Mouse (Mus musculus) liver, adult 2 months (tissue): ENCODE results near the gene Tnfsf9. TPM values are rescaled to one million over a fixed set of nuclear protein-coding genes. Genes with fewer than 3 reads are reported as not detected.
A peak's percentile ranks its signal among the peaks of the same experiment; 100 is the strongest.

Source experiments
- DNase-seq: peaks from one replicate; pipeline ENCODE4 v3.0.0-alpha.2; 2011; ENCODE audit warnings: low read depth, low spot score; ENCODE audit errors: extremely low read depth
- H3K27ac ChIP-seq: fragments of 200-500 bp; replicated peaks from 2 replicates; pipeline ENCODE4 v1.5.1; 2012; ENCODE audit warnings: low read depth, mild to moderate bottlenecking, control low read depth, inconsistent platforms, low read length; ENCODE audit not compliant: insufficient read depth
- H3K27me3 ChIP-seq: fragments of 200-500 bp; 2 replicates; pipeline ENCODE4 v1.6.1; 2012; ENCODE audit warnings: mild to moderate bottlenecking, moderate library complexity, low read length, inconsistent platforms; ENCODE audit not compliant: control insufficient read depth, insufficient read depth
- H3K36me3 ChIP-seq: fragments of 200-500 bp; 2 replicates; pipeline ENCODE4 v1.6.1; 2012; ENCODE audit warnings: low read length, inconsistent platforms; ENCODE audit not compliant: control insufficient read depth, insufficient read depth
- H3K4me1 ChIP-seq: fragments of 200-500 bp; 2 replicates; pipeline ENCODE4 v1.6.1; 2011; ENCODE audit warnings: low read length; ENCODE audit not compliant: control insufficient read depth, insufficient read depth
- H3K4me3 ChIP-seq: fragments of 200-500 bp; 2 replicates; pipeline ENCODE4 v1.5.1; 2011; ENCODE audit warnings: low read depth, mild to moderate bottlenecking, control low read depth, low read length, moderate library complexity; ENCODE audit not compliant: insufficient read depth
- H3K79me2 ChIP-seq: fragments of 200-500 bp; 2 replicates; pipeline ENCODE4 v1.6.1; 2012; ENCODE audit warnings: inconsistent platforms, mild to moderate bottlenecking, low read length, moderate library complexity; ENCODE audit not compliant: control insufficient read depth, insufficient read depth
- H3K9ac ChIP-seq: fragments of 200-500 bp; 2 replicates; pipeline ENCODE4 v1.6.1; 2012; ENCODE audit warnings: low read depth, mild to moderate bottlenecking, control low read depth, inconsistent platforms, low read length
- CTCF ChIP-seq: fragments of 200-500 bp; IDR thresholded peaks from 2 replicates; pipeline ENCODE4 v1.5.1; 2011; ENCODE audit warnings: low read depth, low read length, control low read depth
- POLR2A ChIP-seq: fragments of 200-500 bp; IDR thresholded peaks from 2 replicates; pipeline ENCODE4 v1.6.1; 2011; ENCODE audit warnings: low read length, control low read depth; ENCODE audit not compliant: insufficient read depth; ENCODE audit errors: extremely low read depth
- WGBS: fragments of 180-500 bp; shearing (Covaris S2); methylation state at CpG from one replicate; pipeline ENCODE4 v1.1.7; 2018; 5-methylcytosine and 5-hydroxymethylcytosine counted together
- polyA plus RNA-seq: library from polyadenylated mRNA; depleted of rRNA; stranded (reverse); fragments of >200 nt; gene quantifications from 2 replicates; pipeline ENCODE4 v1.2.3, GENCODE M21; 2012
- total RNA-seq: library from RNA; depleted of rRNA; stranded (reverse); fragments of >200 nt; gene quantifications from 2 replicates; pipeline ENCODE4 v1.2.3, GENCODE M21; 2014

Tnfsf9 gene
- total and polyA plus RNA-seq, 2 experiments, result 0.09 to 0.18 TPM

GRCm38 (mm10) chr17:57070699-57071098, 34.4 kb upstream of the Tnfsf9 start:
- no peaks in the 10 kb centered on the region for H3K79me2 ChIP-seq
- no peaks in the 10 kb centered on the region for H3K27me3 ChIP-seq
- TF ChIP-seq POLR2A (no peak), CTCF (no peak)
- 12% methylated on average over 11 of the region's 11 CpGs for WGBS
- H3K27ac ChIP-seq, result no peak overlapping the region
- no peak for DNase-seq
- H3K4me3 ChIP-seq, result no peak overlapping the region
- no peak overlapping the region for H3K9ac ChIP-seq
- H3K36me3 ChIP-seq, result no peaks in the 10 kb centered on the region
- H3K4me1 ChIP-seq, result no peaks in the 10 kb centered on the region

- no peaks in the 10 kb centered on the region for H3K79me2 ChIP-seq
- TF ChIP-seq POLR2A (no peak), CTCF (no peak)
- no peaks in the 10 kb centered on the region for H3K36me3 ChIP-seq
- H3K27me3 ChIP-seq, result no peaks in the 10 kb centered on the region
- 77% methylated on average over 3 of the region's 3 CpGs for WGBS
- H3K4me1 ChIP-seq, result no peaks in the 10 kb centered on the region
- DNase-seq, result no peak
- H3K9ac ChIP-seq, result no peak overlapping the region
- H3K27ac ChIP-seq, result no peak overlapping the region
- H3K4me3 ChIP-seq, result no peak overlapping the region
Observed at GRCm38 (mm10) chr17:57076916-57077315, 28.2 kb upstream of the Tnfsf9 start.

GRCm38 (mm10) chr17:57078336-57078735, 26.8 kb upstream of the Tnfsf9 start, which contains the start of gene Dennd1c:
Gene Dennd1c, minus strand, starts transcription at chr17:57078514.
- WGBS, result 67% methylated on average over 6 of the region's 6 CpGs
- no peak for DNase-seq

DNA sequence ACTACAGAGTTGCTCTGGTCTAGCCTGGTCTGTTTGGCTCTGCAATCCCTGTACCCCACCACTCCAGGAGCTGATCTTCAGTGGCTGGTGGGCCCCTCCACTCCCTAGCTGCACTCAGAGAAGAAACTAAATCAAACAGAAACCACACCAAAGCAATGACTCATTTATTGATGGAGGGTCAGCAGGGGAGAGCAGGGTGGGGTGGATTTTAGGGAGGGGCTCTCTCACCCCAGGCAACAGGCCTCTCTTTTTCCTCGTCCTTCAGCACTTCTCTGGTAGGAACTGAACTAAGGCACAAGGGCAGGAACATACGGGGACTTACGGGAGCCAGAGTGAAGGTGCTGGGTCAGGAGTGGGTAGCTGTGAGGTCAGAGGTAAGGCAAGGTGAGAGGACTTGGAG, 25.2 kb upstream of the Tnfsf9 start:
- Histone ChIP-seq H3K4me3 (no peak overlapping the region), H3K27me3 (no peaks in the 10 kb centered on the region), H3K9ac (no peak overlapping the region), H3K36me3 (no peaks in the 10 kb centered on the region), H3K79me2 (no peaks in the 10 kb centered on the region), H3K4me1 (no peaks in the 10 kb centered on the region), H3K27ac (no peak overlapping the region)
- TF ChIP-seq CTCF, result no peak
- TF ChIP-seq POLR2A, result no peak
- no peak for DNase-seq
- WGBS, result 89% methylated on average over 3 of the region's 3 CpGs

More at GRCm38 (mm10) chr17:57078336-57078735, 26.8 kb upstream of the Tnfsf9 start, which contains the start of gene Dennd1c:
- Histone ChIP-seq H3K36me3 (no peaks in the 10 kb centered on the region), H3K27ac (no peak within 1 kb of the TSS; the same call in 1 of the 2 replicates), H3K4me3 (peak within 1 kb of the TSS; percentile 54), H3K4me1 (no peaks in the 10 kb centered on the region), H3K79me2 (no peaks in the 10 kb centered on the region), H3K27me3 (no peaks in the 10 kb centered on the region), H3K9ac (peak within 1 kb of the TSS; percentile 58; the same call in 1 of the 2 replicates)
- 0 out of 2 replicates have a peak, but pooled peaks have one; percentile 30 for TF ChIP-seq POLR2A
- TF ChIP-seq CTCF, result no peak

- TF ChIP-seq CTCF, result no peak
- no peak for TF ChIP-seq POLR2A
- H3K79me2 ChIP-seq, result no peaks in the 10 kb centered on the region
- H3K4me3 ChIP-seq, result no peak overlapping the region
- H3K27me3 ChIP-seq, result no peaks in the 10 kb centered on the region
- H3K9ac ChIP-seq, result no peak overlapping the region
- H3K36me3 ChIP-seq, result no peaks in the 10 kb centered on the region
- no peak for DNase-seq
- 93% methylated on average over 31 of the region's 31 CpGs for WGBS
- no peaks in the 10 kb centered on the region for H3K4me1 ChIP-seq
- no peak overlapping the region for H3K27ac ChIP-seq
Observed at GRCm38 (mm10) chr17:57081234-57081842, 23.8 kb upstream of the Tnfsf9 start.

- TF ChIP-seq POLR2A, result no peak
- TF ChIP-seq CTCF, result no peak
- Histone ChIP-seq H3K27me3 (0 out of 2 replicates have a peak, but pooled peaks cover 4% of the 10 kb centered on the region), H3K36me3 (no peaks in the 10 kb centered on the region), H3K79me2 (no peaks in the 10 kb centered on the region), H3K9ac (no peak overlapping the region), H3K4me1 (no peaks in the 10 kb centered on the region), H3K27ac (no peak overlapping the region), H3K4me3 (no peak overlapping the region)
- WGBS, result 72% methylated on average over 5 of the region's 5 CpGs
- no peak for DNase-seq
Observed at GRCm38 (mm10) chr17:57082481-57082880, 22.6 kb upstream of the Tnfsf9 start.
